Mouse (Mus musculus) heart, adult 8-10 months (tissue): ENCODE measurements at regions not wholly inside any gene's neighbourhood (a gene's known extent, or its start where the extent isn't known, plus 50 kb on each side); places are given as distances from the start of the nearest gene placed in this dataset.
A peak's percentile ranks its signal among the peaks of the same experiment; 100 is the strongest.

Source experiments
- DNase-seq: peaks from one replicate; pipeline ENCODE4 v3.0.0; 2022; ENCODE audit warnings: low spot score

DNA sequence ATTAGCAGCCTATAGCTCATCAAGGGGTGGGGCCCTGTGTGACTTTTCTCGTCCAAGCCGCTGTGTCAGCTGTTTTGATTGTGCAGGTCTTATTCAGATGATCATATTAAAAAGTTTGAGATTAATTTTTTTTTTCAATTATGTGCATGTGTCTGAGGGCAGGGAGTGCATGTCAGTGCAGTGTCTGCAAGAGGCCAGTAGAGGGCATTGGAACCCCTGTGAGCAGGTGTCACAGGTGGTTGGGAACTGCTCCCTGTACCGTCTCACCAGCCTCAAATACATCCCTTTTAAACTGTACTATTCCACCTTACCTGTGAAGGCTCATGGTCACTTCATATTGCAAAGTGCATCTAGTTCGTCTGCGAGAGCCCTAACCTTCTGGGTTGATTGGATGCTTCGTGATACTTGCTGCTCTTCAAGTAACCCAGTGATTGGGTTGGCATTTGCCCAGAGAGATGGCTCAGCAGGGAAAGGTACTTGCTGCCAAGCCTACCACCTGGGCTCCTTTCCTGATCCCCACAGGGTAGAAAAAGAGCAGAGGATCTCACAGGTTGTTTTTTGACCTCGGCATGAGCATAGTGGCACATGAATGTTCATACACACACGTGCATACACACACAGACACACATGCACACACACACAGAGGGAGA, 178.3 kb upstream of the Fam19a5 start:
- no peak for DNase-seq

GRCm38 (mm10) chr15:87367381-87367780, 176.7 kb upstream of the Fam19a5 start:
- no peak for DNase-seq

- no peak for DNase-seq
These were observed 174.7 kb upstream of the Fam19a5 start for GRCm38 (mm10) chr15:87369381-87369780.

DNA sequence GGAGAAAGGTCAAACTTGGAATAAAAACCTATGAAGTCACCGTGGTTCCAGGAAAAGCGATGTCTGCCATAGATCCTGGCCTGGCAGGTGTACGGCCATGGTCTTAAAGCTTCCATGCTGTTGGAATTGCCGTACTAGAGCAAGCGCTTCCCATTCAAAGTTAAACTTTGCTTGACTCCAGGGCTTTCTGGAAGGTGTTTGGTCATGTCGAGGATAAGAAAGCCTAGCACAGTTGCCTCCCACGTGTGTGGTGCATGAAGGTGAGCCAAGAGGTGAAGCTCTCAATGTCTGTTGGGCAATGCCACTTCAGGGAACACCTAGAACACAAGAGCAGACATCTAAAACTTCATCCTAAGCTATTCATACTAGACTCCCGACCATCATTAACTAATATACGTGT, 174.3 kb upstream of the Fam19a5 start:
- DNase-seq: no peak

DNA sequence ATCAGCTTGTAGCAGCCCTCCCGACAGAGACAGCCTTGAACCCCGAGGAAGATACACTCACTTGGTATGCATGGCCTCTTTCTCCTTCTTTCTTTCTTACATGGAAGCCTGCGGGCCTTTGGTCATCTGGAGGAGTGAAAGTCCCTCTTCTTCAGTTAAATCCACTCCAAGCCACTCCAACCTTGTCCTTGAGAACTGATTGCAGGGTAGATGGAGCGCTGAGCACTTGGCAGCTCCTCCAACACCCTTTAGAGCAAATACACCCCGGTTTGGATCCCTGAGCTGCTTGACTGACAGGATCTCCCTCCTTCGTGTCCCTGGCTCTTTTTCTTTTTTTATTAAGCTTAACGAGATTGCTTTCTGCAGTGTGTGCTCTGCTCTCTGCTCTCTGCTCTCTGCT, 173.3 kb upstream of the Fam19a5 start:
- DNase-seq: no peak

DNA sequence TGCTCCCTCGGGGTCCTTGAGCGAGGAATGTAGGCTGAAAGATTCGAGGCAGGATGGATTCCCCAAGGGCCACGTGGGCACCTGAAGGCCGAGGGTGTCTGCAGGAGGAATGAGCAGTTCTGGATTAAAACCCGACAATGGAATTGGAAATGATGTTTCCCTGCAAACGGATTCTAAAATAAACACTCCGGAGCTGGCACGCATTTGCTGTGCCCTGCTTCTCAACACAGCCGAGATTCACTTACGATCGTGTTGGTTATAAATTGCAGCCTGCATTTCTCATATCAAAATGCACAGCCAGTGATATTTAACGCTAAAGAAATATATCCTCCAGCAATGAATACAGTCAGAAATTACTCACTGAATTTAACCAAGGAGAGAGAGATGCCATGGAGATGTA, 169.4 kb upstream of the Fam19a5 start:
- DNase-seq: no peak

GRCm38 (mm10) chr15:87375596-87376194, 168.4 kb upstream of the Fam19a5 start:
- no peak for DNase-seq

DNA sequence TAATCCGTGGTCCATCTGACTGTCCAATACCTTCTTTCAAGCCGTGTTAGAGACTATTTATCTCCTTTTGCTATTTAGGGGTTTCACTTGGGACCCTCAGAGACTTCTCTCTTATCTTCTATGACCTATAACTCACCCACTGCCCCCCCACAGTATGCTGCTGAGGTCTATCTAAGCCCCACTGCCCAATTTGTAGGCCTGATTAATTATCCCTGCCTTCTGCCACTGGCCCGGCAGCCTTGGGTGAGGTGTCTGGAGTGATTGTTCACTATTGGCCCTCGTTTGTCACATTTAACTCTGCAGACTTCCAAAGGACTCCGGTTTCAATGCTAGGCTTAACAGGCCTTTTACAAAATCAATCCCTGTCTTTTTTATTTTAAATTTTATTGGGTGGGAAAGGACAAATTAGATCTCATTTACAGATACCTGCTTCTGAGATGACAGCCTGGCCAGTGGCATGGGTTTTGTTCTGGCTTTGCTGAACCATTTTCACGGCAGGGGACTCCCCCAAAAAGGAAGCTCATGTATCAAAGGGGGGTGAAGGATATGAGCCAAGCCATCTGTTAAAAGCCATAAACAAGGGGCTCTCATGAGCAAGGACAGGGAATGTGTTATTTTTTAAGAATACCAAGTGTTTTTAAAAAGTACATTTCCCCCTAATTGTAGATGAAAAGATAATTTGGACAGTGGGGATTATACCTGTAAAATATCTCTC, 160.4 kb upstream of the Fam19a5 start:
- DNase-seq: no peak

DNA sequence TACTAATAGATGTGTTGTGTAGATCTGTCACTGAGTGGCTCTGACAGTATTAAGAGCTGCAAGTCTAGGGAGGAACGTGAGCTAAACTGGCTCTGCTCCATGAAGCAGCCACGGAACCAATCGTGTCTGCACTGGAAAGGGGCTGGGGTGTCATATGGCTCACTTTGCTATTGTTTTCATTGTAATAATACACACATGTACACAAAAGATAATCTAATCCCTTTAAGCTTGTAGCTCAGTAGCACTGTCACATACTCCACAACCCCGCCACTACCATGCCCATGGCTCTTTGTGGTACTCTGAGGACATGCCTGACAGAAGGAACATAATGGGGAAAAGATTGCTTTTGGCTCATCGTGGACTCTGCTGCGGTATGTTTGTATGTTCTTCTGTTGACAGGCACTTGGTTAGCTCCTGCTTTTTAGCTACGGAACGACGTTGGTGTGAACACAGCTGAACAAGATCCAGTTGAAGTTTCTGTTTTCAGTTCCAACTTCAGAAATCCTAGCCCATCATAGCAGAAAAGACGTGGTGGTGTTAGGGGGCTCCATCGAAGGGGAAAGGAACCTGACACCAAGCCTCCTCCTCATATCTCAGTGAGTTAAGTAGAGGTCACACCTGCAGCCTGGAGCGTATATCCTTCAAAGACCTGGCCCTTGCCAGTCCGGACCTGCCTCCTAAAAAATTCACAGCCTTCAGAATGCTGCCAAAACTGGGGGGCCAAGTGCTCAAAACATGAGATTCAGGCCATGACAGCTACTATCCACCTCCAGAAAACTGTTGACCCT, 159.6 kb upstream of the Fam19a5 start:
- DNase-seq: no peak

DNA sequence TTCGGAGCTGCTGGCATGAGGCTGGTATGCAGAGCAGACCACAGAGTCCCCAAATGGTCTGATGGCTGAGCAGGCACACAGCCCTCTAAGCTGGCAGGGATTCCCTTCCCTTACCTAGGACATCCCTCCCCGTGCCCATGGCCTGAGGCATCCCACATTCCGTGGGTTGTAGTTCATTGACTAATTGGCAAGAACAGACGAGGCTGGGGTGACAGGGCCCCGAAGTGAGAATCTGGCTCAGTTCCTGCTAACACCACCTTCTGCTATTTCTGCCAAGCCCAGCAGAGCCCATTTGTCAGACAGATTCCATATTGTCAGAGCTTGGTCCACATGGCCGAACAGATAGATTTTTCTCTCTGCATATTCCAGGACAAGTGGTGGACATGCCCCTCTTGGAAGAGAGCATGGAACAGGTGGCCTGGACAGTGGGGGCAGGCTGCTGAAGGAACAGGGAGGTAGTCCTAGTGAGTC, 157.6 kb upstream of the Fam19a5 start:
- DNase-seq: no peak

GRCm38 (mm10) chr15:87391395-87391794, 152.7 kb upstream of the Fam19a5 start:
- peak; percentile 4 for DNase-seq

- DNase-seq: no peak
These were observed 145.7 kb upstream of the Fam19a5 start for GRCm38 (mm10) chr15:87398396-87398795.

DNA sequence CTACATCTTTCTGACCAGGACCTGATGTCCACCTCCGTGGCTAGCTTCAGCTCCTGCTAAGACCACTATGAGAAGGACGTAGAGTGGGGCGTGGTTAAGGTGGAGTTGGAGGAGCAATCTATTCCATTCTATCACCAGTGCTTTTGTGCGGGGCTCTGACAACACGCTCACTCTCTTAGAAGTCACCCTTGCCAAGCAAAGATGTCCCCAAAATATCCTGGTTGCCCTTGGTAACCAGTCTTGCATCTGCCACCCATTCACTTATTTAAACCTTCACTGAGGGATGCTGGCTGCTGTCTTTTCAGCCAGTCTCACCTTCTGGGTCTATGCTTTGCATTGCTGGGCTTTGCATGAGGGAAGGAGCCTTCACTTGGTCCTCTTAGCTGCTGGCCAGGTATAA, 138.4 kb upstream of the Fam19a5 start:
- DNase-seq: no peak

DNA sequence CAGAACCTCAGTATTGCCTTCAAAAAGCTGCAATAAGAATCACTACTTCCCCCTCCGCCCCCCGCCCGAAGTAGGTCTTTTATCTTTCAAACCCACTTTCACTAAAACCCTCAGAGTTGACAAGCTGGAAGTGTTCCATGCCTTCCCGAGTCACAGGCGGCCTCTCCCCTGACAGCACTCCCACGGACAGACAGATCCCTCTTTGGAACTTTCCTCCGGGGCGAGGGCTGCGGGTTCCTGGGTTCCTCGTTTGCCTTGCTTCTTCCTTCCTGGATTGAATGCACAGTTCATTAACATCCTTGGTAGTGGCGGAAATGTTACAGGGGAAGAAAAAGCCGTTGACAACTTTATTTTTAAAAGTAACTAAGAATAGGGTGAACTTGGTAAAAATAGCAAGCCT, 132.1 kb upstream of the Fam19a5 start:
- DNase-seq: no peak

DNA sequence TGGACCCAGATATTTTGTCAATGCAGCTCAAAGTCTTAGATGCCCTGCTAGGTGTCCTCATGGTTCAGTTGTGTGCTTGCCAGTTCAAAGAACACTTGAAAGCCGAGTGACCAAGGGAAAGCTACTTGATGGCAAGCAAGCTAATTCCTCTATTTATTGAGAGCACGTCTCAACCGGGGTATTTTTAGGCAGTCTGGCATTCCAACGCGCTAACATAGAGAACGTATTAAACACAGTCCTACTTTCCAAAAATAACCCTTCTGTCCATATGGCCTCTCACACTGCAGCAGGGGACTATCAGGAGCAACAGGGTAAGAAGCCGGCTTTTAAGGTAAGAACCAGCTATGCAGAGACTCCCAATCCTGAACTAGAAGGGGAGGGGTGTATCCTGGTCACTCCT, 128.1 kb upstream of the Fam19a5 start:
- DNase-seq: peak; percentile 35

DNA sequence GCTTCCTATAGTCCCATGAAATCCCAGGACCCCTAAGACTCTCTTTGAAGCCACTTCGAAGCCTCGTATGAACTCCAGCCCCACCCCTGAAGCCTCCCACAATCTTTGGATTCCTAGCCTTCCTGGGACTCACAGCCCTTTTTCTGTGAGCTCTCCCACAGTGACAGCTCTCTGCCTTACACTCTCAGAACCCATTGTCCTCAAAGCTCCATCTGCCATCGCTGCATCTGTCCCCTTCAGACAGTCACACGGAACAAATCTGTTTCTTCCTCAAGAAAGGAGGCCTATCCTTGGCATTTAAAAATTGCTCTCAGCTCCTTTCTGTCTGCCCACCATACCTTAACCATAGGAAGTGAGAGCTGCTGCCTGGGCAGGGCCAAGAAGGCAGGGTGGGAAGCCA, 122.4 kb upstream of the Fam19a5 start:
- DNase-seq: no peak

DNA sequence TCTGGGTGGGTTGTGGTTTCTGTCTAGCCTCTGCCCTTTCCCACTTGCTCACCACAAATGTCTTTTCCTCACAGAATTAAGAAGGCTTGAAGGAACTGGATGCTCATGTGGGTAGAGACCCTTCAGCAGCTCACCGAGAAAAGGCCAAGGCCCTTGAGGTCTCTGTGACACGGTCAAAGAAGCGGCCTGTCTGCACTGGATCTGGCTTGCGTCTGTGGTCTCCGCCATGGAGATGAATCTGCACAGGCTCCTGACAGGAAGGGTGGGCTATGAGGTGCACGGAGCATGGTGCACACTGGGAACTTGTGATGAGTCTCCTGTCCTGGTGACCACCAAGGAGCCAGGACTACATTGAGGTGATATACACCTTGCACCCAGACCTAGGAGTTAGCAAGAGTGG, 110.8 kb upstream of the Fam19a5 start:
- DNase-seq: no peak

DNA sequence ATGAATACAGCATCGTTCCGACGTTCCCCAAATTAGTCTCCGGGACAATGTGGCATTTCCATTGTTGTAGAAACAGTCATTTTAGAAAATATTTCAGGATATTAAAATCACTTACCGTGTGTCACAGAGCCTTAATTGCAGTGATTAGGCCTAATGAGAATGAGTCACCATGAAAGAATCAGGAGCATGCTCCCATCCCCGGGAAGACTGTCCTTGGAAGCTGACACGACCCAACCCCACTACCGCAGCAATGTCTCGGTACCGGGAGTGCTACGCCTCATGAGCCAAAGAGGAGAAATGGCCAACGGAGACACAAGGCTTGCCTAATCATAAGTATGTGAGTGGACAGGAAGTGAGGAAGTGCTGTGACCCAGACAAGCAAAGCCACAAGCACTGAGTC, 110.2 kb upstream of the Fam19a5 start:
- no peak for DNase-seq

DNA sequence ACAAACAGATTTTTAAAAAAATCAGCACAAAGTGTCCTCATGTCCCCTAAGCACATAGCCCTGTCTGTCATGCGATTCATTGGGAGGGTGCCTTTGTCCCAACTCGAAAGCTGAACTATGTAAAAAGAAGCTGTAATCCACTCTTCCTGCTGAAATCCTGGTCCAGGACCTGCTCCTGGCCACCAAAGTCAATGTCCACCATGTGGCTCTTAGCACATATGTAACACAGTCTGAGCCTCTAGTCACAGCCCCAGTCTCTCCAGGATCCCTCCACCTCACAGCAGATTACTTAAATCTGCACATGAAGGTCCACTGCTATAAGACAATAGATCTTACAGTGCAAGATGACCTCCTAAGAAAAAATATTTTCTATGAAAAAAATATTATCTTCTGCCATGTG, 108.5 kb upstream of the Fam19a5 start:
- no peak for DNase-seq

DNA sequence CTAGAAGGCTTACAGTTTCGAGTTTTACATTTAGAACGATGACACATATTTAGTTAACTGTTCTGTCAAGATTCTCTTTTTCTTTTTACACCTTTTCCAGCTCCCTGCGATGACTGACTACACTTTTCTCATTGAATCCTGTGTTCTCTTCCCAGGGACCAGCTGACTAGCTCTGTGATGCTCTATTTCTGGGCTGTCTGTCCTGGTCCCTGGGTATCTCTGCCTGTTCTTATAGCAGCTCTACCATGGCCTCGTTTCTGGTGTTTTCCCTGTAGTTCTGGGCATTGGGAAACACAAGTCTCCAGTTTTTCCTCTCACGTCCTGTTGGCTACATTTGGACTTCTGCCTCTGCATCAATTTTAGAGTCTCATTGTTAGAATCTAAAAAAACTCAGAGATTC, 106.5 kb upstream of the Fam19a5 start:
- DNase-seq: no peak

- no peak for DNase-seq
These were observed 85.2 kb upstream of the Fam19a5 start for GRCm38 (mm10) chr15:87458932-87459331.

DNA sequence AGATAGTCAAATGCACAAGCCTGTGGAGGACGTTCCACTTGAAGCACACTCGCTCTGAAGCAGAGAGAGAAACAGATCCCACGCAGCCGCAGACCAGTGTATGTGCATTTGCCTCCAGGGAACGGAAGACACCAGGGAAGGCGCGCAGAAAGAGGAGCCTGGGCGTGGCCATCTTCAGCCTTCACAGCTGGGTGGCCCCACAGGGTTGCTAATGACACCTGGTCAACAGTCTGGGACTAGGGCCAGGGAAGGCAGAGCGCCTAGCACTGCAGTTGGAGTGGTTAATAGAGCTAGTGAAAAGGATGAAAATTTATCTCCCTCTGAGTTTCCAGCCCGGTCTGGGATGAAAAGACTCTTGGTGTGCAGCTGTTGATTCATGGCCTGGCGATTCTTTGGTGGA, 67.9 kb upstream of the Fam19a5 start:
- no peak for DNase-seq
